Mouse (Mus musculus) ES-Bruce4 (cell line): ENCODE measurements around the gene Atp13a2.

ENCODE experiments used
- CTCF ChIP-seq: IDR thresholded peaks from one replicate; pipeline ENCODE4 v1.8.1; 2011; ENCODE audit warnings: low read depth, low read length
- POLR2A ChIP-seq: IDR thresholded peaks from one replicate; pipeline ENCODE4 v1.8.1; 2011; ENCODE audit warnings: low read length; ENCODE audit not compliant: insufficient read depth

DNA sequence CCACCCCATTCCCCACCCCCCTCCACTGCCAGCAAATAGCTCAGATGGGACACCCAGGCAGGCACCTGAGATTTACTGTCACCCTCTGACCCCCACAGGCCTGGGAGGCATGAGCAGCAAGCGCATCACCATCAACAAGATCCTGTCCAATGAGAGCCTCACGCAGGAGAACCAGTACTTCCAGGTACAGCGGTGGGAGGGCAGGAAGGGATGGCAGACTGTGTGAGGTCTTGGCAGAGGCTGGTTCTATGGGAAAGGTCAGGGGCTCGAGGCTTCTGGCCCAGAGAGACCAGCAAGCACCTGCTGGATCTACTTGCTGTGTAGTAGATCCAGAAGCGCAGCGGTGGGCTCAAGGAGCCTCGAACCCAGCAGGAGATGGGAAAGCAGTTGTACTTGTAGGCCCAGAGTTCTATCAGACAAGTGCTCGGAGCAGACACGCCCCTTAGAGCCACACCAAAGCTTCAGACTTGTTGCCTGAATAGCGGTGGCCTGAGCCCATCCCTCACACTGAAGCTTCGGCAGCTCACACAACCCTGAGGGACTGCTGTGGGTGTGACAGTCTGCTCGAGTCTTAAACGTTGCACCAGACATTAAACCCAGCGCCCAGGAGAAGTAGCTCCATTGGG lies 40.0 kb upstream of the Atp13a2 start:
- TF ChIP-seq POLR2A (no peak), CTCF (no peak)
